Mouse (Mus musculus): ENCODE results near the gene Tnfsf15.

DNA sequence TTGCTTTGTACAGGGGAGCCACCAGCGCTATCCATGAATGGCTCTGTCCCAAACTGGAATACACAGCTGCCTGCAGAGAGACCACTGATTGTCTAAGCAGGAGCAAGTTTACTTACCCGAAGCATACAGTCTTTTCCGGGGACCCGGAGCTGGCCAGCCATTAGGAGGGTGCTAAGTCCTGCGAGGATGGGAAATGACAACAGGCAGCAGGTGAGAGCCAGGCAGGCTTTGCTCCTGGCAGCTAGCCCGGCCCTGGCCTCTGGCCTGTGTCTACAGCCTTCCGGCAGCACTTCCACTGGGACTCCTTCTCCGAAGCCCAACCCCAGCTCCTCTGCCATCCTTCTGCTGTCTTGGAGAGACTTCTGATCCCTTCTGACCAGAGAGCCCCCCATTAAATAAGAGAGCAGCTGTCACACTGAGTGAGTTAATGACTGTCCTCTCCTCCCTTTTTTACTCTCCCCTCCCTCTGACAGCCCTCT, at the start of gene Tnfsf15:
- TF ChIP-seq CTCF (IDR thresholded peaks at IDR 0.05; ENCODE audit: extremely low read depth, insufficient read length, insufficient replicate concordance, low read depth, low read length) (no peak), POLR2A (IDR thresholded peaks at IDR 0.05; ENCODE audit: low read depth, low read length) (no peak)
